Comparison of ENCODE assay signal across 14 mouse cellular contexts in genomic region chr1:91038531-91038930, GRCm38 (mm10). TPM values are rescaled to one million over a fixed set of nuclear protein-coding genes. Genes with fewer than 3 reads are reported as not detected.
DNase-seq lines count a peak whose midpoint lies in the region; ATAC-seq lines count a peak whose summit lies in the region.
"Had no signal": no experiment of that assay in that cellular context is flagged by ENCODE, and none has a peak within 500 bp of the region (broad histone marks: within the 10 kb centered on the region; RNA-seq: fewer than 3 reads in every experiment).

No protein-coding gene starts in this region.

- peak overlapping the region; percentile 41 for H3K9ac ChIP-seq in heart, embryonic 16.5 days (ENCODE audit: low read length)
- H3K9ac ChIP-seq in midbrain, embryonic 11.5 days (ENCODE audit: low read length) = no peak overlapping the region
- H3K9ac ChIP-seq in midbrain, embryonic 13.5 days (replicated peaks) = no peak overlapping the region
- H3K9ac ChIP-seq in embryonic facial prominence, embryonic 14.5 days (ENCODE audit: low read depth, low read length) = no peak overlapping the region
- H3K9ac ChIP-seq: intestine, embryonic 15.5 days; liver, embryonic 14.5 days; stomach, embryonic 15.5 days had no signal

- H3K4me3 ChIP-seq in heart, embryonic 16.5 days (ENCODE audit: low read length) = no peak overlapping the region
- H3K4me3 ChIP-seq in midbrain, embryonic 11.5 days (ENCODE audit: low read depth, low read length) = no peak overlapping the region
- H3K4me3 ChIP-seq in midbrain, embryonic 13.5 days (replicated peaks) = no peak overlapping the region
- no peak overlapping the region for H3K4me3 ChIP-seq in embryonic facial prominence, embryonic 14.5 days (ENCODE audit: low read depth, low read length)
- H3K4me3 ChIP-seq: intestine, embryonic 15.5 days; myocyte; stomach, embryonic 15.5 days had no signal

- H3K27me3 ChIP-seq in heart, embryonic 16.5 days (ENCODE audit: control insufficient read depth, insufficient read depth, low read length) = no peaks in the 10 kb centered on the region
- H3K27me3 ChIP-seq in midbrain, embryonic 11.5 days (ENCODE audit: control insufficient read depth, insufficient read depth, low read length) = no peaks in the 10 kb centered on the region
- no peaks in the 10 kb centered on the region for H3K27me3 ChIP-seq in midbrain, embryonic 13.5 days
- H3K27me3 ChIP-seq in embryonic facial prominence, embryonic 14.5 days (replicated peaks; ENCODE audit: control insufficient read depth, insufficient read depth, low read length) = no peaks in the 10 kb centered on the region
- H3K27me3 ChIP-seq: intestine, embryonic 15.5 days; stomach, embryonic 15.5 days had no signal

- 0 out of 2 replicates have a peak overlapping the region, but pooled peaks have one; percentile 11 for H3K4me2 ChIP-seq in heart, embryonic 16.5 days (ENCODE audit: low read depth, low read length)
- H3K4me2 ChIP-seq in midbrain, embryonic 11.5 days = no peak overlapping the region
- no peak overlapping the region for H3K4me2 ChIP-seq in midbrain, embryonic 13.5 days (replicated peaks)
- no peak overlapping the region for H3K4me2 ChIP-seq in embryonic facial prominence, embryonic 14.5 days (ENCODE audit: low read depth, low read length)
- H3K4me2 ChIP-seq: intestine, embryonic 15.5 days; stomach, embryonic 15.5 days had no signal

- H3K4me1 ChIP-seq in heart, embryonic 16.5 days (ENCODE audit: control insufficient read depth, insufficient read depth, low read length) = peaks cover 60% of the 10 kb centered on the region
- no peaks in the 10 kb centered on the region for H3K4me1 ChIP-seq in midbrain, embryonic 11.5 days (ENCODE audit: control insufficient read depth, insufficient read depth, low read length)
- H3K4me1 ChIP-seq in midbrain, embryonic 13.5 days (replicated peaks) = peaks cover 20% of the 10 kb centered on the region
- peaks cover 21% of the 10 kb centered on the region for H3K4me1 ChIP-seq in embryonic facial prominence, embryonic 14.5 days (ENCODE audit: control insufficient read depth, insufficient read depth, low read length)

- DNase-seq in gastrocnemius, adult 18-20 months (ENCODE audit: low spot score) = peak; percentile 64
- no peak for DNase-seq in gastrocnemius, postnatal 25 days
- DNase-seq in heart, adult 11 months = no peak
- peak; percentile 85 for DNase-seq in midbrain, embryonic 11.5 days (ENCODE audit: low spot score, missing footprints)
- DNase-seq in embryonic facial prominence, embryonic 14.5 days (ENCODE audit: low spot score) = no peak
- no peak for DNase-seq in layer of hippocampus, adult 9-10 months (ENCODE audit: low spot score)
- DNase-seq: cerebellum, adult 9-10 months; embryo, embryonic 11 days had no signal

- H3K9me3 ChIP-seq in heart, embryonic 16.5 days (replicated peaks; ENCODE audit: control insufficient read depth, low read length) = no peaks in the 10 kb centered on the region
- no peaks in the 10 kb centered on the region for H3K9me3 ChIP-seq in midbrain, embryonic 11.5 days (ENCODE audit: control insufficient read depth, low read length)
- H3K9me3 ChIP-seq in midbrain, embryonic 13.5 days = no peaks in the 10 kb centered on the region
- no peaks in the 10 kb centered on the region for H3K9me3 ChIP-seq in embryonic facial prominence, embryonic 14.5 days (ENCODE audit: control insufficient read depth, low read length)
- H3K9me3 ChIP-seq: intestine, embryonic 15.5 days; stomach, embryonic 15.5 days had no signal

- no peaks in the 10 kb centered on the region for H3K36me3 ChIP-seq in heart, embryonic 16.5 days (ENCODE audit: control insufficient read depth, insufficient read depth)
- H3K36me3 ChIP-seq in midbrain, embryonic 11.5 days (ENCODE audit: control insufficient read depth, insufficient read depth, low read length) = no peaks in the 10 kb centered on the region
- no peaks in the 10 kb centered on the region for H3K36me3 ChIP-seq in midbrain, embryonic 13.5 days
- no peaks in the 10 kb centered on the region for H3K36me3 ChIP-seq in embryonic facial prominence, embryonic 14.5 days (ENCODE audit: control insufficient read depth, insufficient read depth, low read length)
- H3K36me3 ChIP-seq: intestine, embryonic 15.5 days; stomach, embryonic 15.5 days had no signal

- WGBS in heart, embryonic 16.5 days = 43% methylated on average over 6 of the region's 6 CpGs
- 65% methylated on average over 6 of the region's 6 CpGs for WGBS in midbrain, embryonic 11.5 days
- WGBS in midbrain, embryonic 13.5 days = 47% methylated on average over 6 of the region's 6 CpGs
- 35% methylated on average over 6 of the region's 6 CpGs for WGBS in embryonic facial prominence, embryonic 14.5 days

- H3K27ac ChIP-seq in heart, embryonic 16.5 days (ENCODE audit: low read length) = peak overlapping the region; percentile 77
- H3K27ac ChIP-seq in midbrain, embryonic 11.5 days (ENCODE audit: low read depth, low read length) = no peak overlapping the region
- H3K27ac ChIP-seq in midbrain, embryonic 13.5 days = no peak overlapping the region
- no peak overlapping the region for H3K27ac ChIP-seq in embryonic facial prominence, embryonic 14.5 days (replicated peaks; ENCODE audit: low read depth, low read length)
- H3K27ac ChIP-seq: intestine, embryonic 15.5 days; liver, embryonic 14.5 days; stomach, embryonic 15.5 days had no signal

- ATAC-seq in heart, embryonic 16.5 days (replicated peaks; ENCODE audit: extremely low read depth, insufficient read depth, low FRiP score) = no peak
- ATAC-seq in midbrain, embryonic 11.5 days (ENCODE audit: low FRiP score) = no peak
- no peak for ATAC-seq in midbrain, embryonic 13.5 days
- ATAC-seq in embryonic facial prominence, embryonic 14.5 days (ENCODE audit: low read depth) = 0 out of 2 replicates have a peak, but pooled peaks have one; percentile 50
- ATAC-seq: intestine, embryonic 15.5 days had no signal

RNA-seq across cellular contexts. Expression of gene Lrrfip1, which starts 40.0 kb away (rescaled TPM):
- 100 to 1,000 TPM; 119 to 121 TPM for total RNA-seq in gastrocnemius, adult 18-20 months (2021)
- total RNA-seq in gastrocnemius, postnatal 25 days (2021) = 100 to 1,000 TPM; 143 to 163 TPM
- 156 TPM in 2 replicates for polyA plus RNA-seq in heart, embryonic 16.5 days (2015; fragmentation: Nextera tagmentation; extraction: Ambion mirVana)
- 20.2 and 21.1 TPM in 2 replicates for polyA plus RNA-seq in midbrain, embryonic 11.5 days (2014; fragmentation: Nextera tagmentation; extraction: Ambion mirVana)
- 23.0 and 23.6 TPM in 2 replicates for polyA plus RNA-seq in midbrain, embryonic 13.5 days (2015; fragmentation: Nextera tagmentation; extraction: Ambion mirVana)
- polyA plus RNA-seq in embryonic facial prominence, embryonic 14.5 days (2014; fragmentation: Nextera tagmentation; extraction: Ambion mirVana) = 51.6 and 58.6 TPM in 2 replicates

Comparison
In these comparisons a context has a peak if more than half of its experiments do, and no peak if none do; other contexts are left out.
1. DNase-seq: peak in gastrocnemius, adult 18-20 months (single experiment) and midbrain, embryonic 11.5 days (single experiment); none in gastrocnemius, postnatal 25 days (single experiment), heart, adult 11 months (single experiment), embryonic facial prominence, embryonic 14.5 days (single experiment) and layer of hippocampus, adult 9-10 months (single experiment).